Mouse (Mus musculus): ENCODE measurements around the gene Sfxn2. TPM values are rescaled to one million over a fixed set of nuclear protein-coding genes. Genes with fewer than 3 reads are reported as not detected.

Gene Sfxn2
- polyA plus RNA-seq, 1 experiment from 2014 or later, result 8.1 TPM

- Histone ChIP-seq H3K4me2 (peak overlapping the region; percentile 93), H3K27ac (replicated peaks) (peak overlapping the region; percentile 85), H3K9me3 (no peaks in the 10 kb centered on the region), H3K36me3 (peaks cover 1% of the 10 kb centered on the region; the same call in 1 of the 2 replicates), H3K9ac (peak overlapping the region; percentile 88), H3K4me3 (peak overlapping the region; percentile 90), H3K4me1 (peaks cover 28% of the 10 kb centered on the region), H3K27me3 (replicated peaks) (no peaks in the 10 kb centered on the region)
- WGBS, result 2% methylated on average over 17 of the region's 17 CpGs
- peak; percentile 35 for ATAC-seq (ENCODE audit: extremely low read depth, insufficient number of reproducible peaks, low FRiP score, low TSS enrichment)
Measured at GRCm38 (mm10) chr19:46572548-46572947, 617 bp upstream of the Sfxn2 start.

GRCm38 (mm10) chr19:46573990-46574389 is 825 bp downstream of the Sfxn2 start:
- peak overlapping the region; percentile 90 for H3K4me3 ChIP-seq
- no peak overlapping the region for H3K27ac ChIP-seq (replicated peaks)
- ATAC-seq (ENCODE audit: extremely low read depth, insufficient number of reproducible peaks, low FRiP score, low TSS enrichment), result no peak
- H3K36me3 ChIP-seq, result no peaks in the 10 kb centered on the region
- H3K27me3 ChIP-seq (replicated peaks), result no peaks in the 10 kb centered on the region
- peak overlapping the region; percentile 93 for H3K4me2 ChIP-seq
- WGBS, result 38% methylated on average over 6 of the region's 6 CpGs
- no peaks in the 10 kb centered on the region for H3K9me3 ChIP-seq
- peak overlapping the region; percentile 84 for H3K9ac ChIP-seq
- peaks cover 35% of the 10 kb centered on the region for H3K4me1 ChIP-seq

- 62% methylated on average over 4 of the region's 4 CpGs for WGBS
- Histone ChIP-seq H3K27me3 (replicated peaks) (no peaks in the 10 kb centered on the region), H3K4me3 (no peak overlapping the region), H3K27ac (replicated peaks) (no peak overlapping the region), H3K4me1 (peaks cover 39% of the 10 kb centered on the region), H3K4me2 (no peak overlapping the region), H3K36me3 (no peaks in the 10 kb centered on the region), H3K9ac (no peak overlapping the region), H3K9me3 (no peaks in the 10 kb centered on the region)
- ATAC-seq (ENCODE audit: extremely low read depth, insufficient number of reproducible peaks, low FRiP score, low TSS enrichment), result no peak
Measured at GRCm38 (mm10) chr19:46575196-46575595, 2.0 kb downstream of the Sfxn2 start.

GRCm38 (mm10) chr19:46587823-46588508 is 14.8 kb downstream of the Sfxn2 start:
- Histone ChIP-seq H3K4me3 (no peak overlapping the region), H3K36me3 (peaks cover 61% of the 10 kb centered on the region), H3K27me3 (replicated peaks) (no peaks in the 10 kb centered on the region), H3K4me1 (no peaks in the 10 kb centered on the region), H3K4me2 (no peak overlapping the region), H3K27ac (replicated peaks) (no peak overlapping the region), H3K9me3 (no peaks in the 10 kb centered on the region), H3K9ac (no peak overlapping the region)
- WGBS, result 56% methylated on average over 13 of the region's 13 CpGs
- ATAC-seq (ENCODE audit: extremely low read depth, insufficient number of reproducible peaks, low FRiP score, low TSS enrichment), result no peak

- Histone ChIP-seq H3K9me3 (no peaks in the 10 kb centered on the region), H3K4me2 (no peak overlapping the region), H3K9ac (no peak overlapping the region), H3K27ac (replicated peaks) (no peak overlapping the region), H3K27me3 (replicated peaks) (no peaks in the 10 kb centered on the region), H3K4me1 (no peaks in the 10 kb centered on the region), H3K4me3 (no peak overlapping the region), H3K36me3 (peaks cover 77% of the 10 kb centered on the region)
- ATAC-seq (ENCODE audit: extremely low read depth, insufficient number of reproducible peaks, low FRiP score, low TSS enrichment), result no peak
- 76% methylated on average over 6 of the region's 6 CpGs for WGBS
Measured at GRCm38 (mm10) chr19:46591575-46591974, 18.4 kb downstream of the Sfxn2 start.

- no peak overlapping the region for H3K4me2 ChIP-seq
- ATAC-seq (ENCODE audit: extremely low read depth, insufficient number of reproducible peaks, low FRiP score, low TSS enrichment), result no peak
- H3K36me3 ChIP-seq, result peaks cover 69% of the 10 kb centered on the region
- H3K27me3 ChIP-seq (replicated peaks), result no peaks in the 10 kb centered on the region
- no peaks in the 10 kb centered on the region for H3K9me3 ChIP-seq
- H3K4me3 ChIP-seq, result no peak overlapping the region
- no peak overlapping the region for H3K9ac ChIP-seq
- WGBS, result 87% methylated on average over 9 of the region's 9 CpGs
- no peak overlapping the region for H3K27ac ChIP-seq (replicated peaks)
- H3K4me1 ChIP-seq, result no peaks in the 10 kb centered on the region
Measured at GRCm38 (mm10) chr19:46592751-46593439, 19.7 kb downstream of the Sfxn2 start.

- Histone ChIP-seq H3K4me3 (peak overlapping the region; percentile 83), H3K27me3 (replicated peaks) (no peaks in the 10 kb centered on the region), H3K4me1 (peaks cover 38% of the 10 kb centered on the region), H3K9me3 (no peaks in the 10 kb centered on the region), H3K9ac (no peak overlapping the region), H3K36me3 (peaks cover 27% of the 10 kb centered on the region), H3K27ac (replicated peaks) (no peak overlapping the region; the same call in 1 of the 2 replicates), H3K4me2 (peak overlapping the region; percentile 89)
- 79% methylated on average over 4 of the region's 4 CpGs for WGBS
- no peak for ATAC-seq (ENCODE audit: extremely low read depth, insufficient number of reproducible peaks, low FRiP score, low TSS enrichment)
Measured at GRCm38 (mm10) chr19:46598187-46598586, 25.0 kb downstream of the Sfxn2 start.

- Histone ChIP-seq H3K9me3 (no peaks in the 10 kb centered on the region), H3K36me3 (peaks cover 29% of the 10 kb centered on the region), H3K27ac (replicated peaks) (peak within 1 kb of the TSS; percentile 57), H3K27me3 (replicated peaks) (no peaks in the 10 kb centered on the region), H3K4me1 (peaks cover 38% of the 10 kb centered on the region), H3K4me2 (peak within 1 kb of the TSS; percentile 89), H3K4me3 (peak within 1 kb of the TSS; percentile 83), H3K9ac (peak within 1 kb of the TSS; percentile 90)
- ATAC-seq (ENCODE audit: extremely low read depth, insufficient number of reproducible peaks, low FRiP score, low TSS enrichment), result peak; percentile 99
- WGBS, result under 1% methylated on average over 22 of the region's 22 CpGs
Measured at GRCm38 (mm10) chr19:46598720-46599252, 25.6 kb downstream of the Sfxn2 start, which contains the start of gene Wbp1l. Gene Wbp1l (plus strand): TSS chr19:46599084.

- no peaks in the 10 kb centered on the region for H3K27me3 ChIP-seq (replicated peaks)
- WGBS, result 16% methylated on average over 22 of the region's 22 CpGs
- H3K27ac ChIP-seq (replicated peaks), result peak overlapping the region; percentile 57; the same call in 1 of the 2 replicates
- H3K36me3 ChIP-seq, result peaks cover 29% of the 10 kb centered on the region
- H3K4me1 ChIP-seq, result peaks cover 38% of the 10 kb centered on the region
- ATAC-seq (ENCODE audit: extremely low read depth, insufficient number of reproducible peaks, low FRiP score, low TSS enrichment), result peak; percentile 18; the same call in 1 of the 2 replicates
- no peaks in the 10 kb centered on the region for H3K9me3 ChIP-seq
- H3K4me2 ChIP-seq, result peak overlapping the region; percentile 89
- H3K4me3 ChIP-seq, result peak overlapping the region; percentile 83
- H3K9ac ChIP-seq, result peak overlapping the region; percentile 90
Measured at GRCm38 (mm10) chr19:46599375-46600256, 26.5 kb downstream of the Sfxn2 start.

GRCm38 (mm10) chr19:46600371-46600770 is 27.2 kb downstream of the Sfxn2 start:
- Histone ChIP-seq H3K4me3 (peak overlapping the region; percentile 83), H3K36me3 (peaks cover 23% of the 10 kb centered on the region), H3K27me3 (replicated peaks) (no peaks in the 10 kb centered on the region), H3K9ac (peak overlapping the region; percentile 90), H3K27ac (replicated peaks) (no peak overlapping the region), H3K4me1 (peaks cover 38% of the 10 kb centered on the region), H3K9me3 (no peaks in the 10 kb centered on the region), H3K4me2 (peak overlapping the region; percentile 89)
- no peak for ATAC-seq (ENCODE audit: extremely low read depth, insufficient number of reproducible peaks, low FRiP score, low TSS enrichment)
- WGBS, result 65% methylated on average over 4 of the region's 4 CpGs

- Histone ChIP-seq H3K9me3 (no peaks in the 10 kb centered on the region), H3K9ac (no peak overlapping the region), H3K36me3 (peaks cover 27% of the 10 kb centered on the region), H3K27ac (replicated peaks) (no peak overlapping the region), H3K4me1 (peaks cover 38% of the 10 kb centered on the region), H3K27me3 (replicated peaks) (no peaks in the 10 kb centered on the region), H3K4me3 (0 out of 2 replicates have a peak overlapping the region, but pooled peaks have one; percentile 11), H3K4me2 (peak overlapping the region; percentile 29; the same call in 1 of the 2 replicates)
- WGBS, result 68% methylated on average over 14 of the region's 14 CpGs
- no peak for ATAC-seq (ENCODE audit: extremely low read depth, insufficient number of reproducible peaks, low FRiP score, low TSS enrichment)
Measured at GRCm38 (mm10) chr19:46601491-46601890, 28.3 kb downstream of the Sfxn2 start.
